Mouse (Mus musculus): ENCODE results near the gene Rnf216. TPM values are rescaled to one million over a fixed set of nuclear protein-coding genes. Genes with fewer than 3 reads are reported as not detected.

The Rnf216 gene
- polyA plus RNA-seq, 1 experiment from 2014 or later = 48.0 TPM

GRCm38 (mm10) chr5:142997526-142997925, 115.3 kb downstream of the Rnf216 start:
- in situ Hi-C loops (cut with MboI; ENCODE audit: low pct_unique_long_range_greater_than_20kb) = no loop called here
- POLR2A ChIA-PET = interaction anchor here (0.8 kb wide), 1 partner anchor 16 kb away, joined by 3 read pairs; no protein-coding TSS in a partner anchor
- CTCF ChIA-PET = interaction anchor here (1.4 to 2.0 kb wide), 2 partner anchors 14 kb away, joined by 4 to 6 read pairs; no protein-coding TSS in a partner anchor
- no peak for TF ChIP-seq CTCF (IDR thresholded peaks at IDR 0.05)
- ATAC-seq = no peak
- no peak for DNase-seq (ENCODE audit: low read depth, low spot score)
- no peaks in the 10 kb centered on the region for H3K27me3 ChIP-seq

DNA sequence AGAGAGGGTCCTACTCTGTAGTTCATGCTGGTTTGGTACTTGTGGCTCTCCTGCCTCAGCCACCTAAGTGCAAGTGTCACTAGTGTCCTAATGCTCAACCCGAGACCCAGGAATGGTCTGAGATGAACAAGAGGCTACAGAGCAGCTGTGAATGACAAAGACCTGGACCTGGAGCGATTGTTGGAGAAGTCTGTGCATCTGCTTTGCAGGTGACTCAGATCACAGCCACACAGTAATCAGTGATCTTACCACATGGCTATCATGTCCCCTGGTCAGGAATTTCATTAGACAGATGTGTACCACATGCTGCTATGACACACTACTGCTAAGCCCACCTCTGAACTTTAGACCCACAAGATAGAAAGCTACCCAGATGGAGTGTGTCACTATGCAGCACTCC, 118.0 kb downstream of the Rnf216 start:
- CTCF ChIA-PET = interaction anchor here (1.3 to 1.4 kb wide), 2 partner anchors 17 to 59 kb away, joined by 3 read pairs; no protein-coding TSS in a partner anchor
- in situ Hi-C loops (cut with MboI; ENCODE audit: low pct_unique_long_range_greater_than_20kb) = no loop called here

GRCm38 (mm10) chr5:142989167-142989566, 123.6 kb downstream of the Rnf216 start:
- in situ Hi-C loops (cut with MboI; ENCODE audit: low pct_unique_long_range_greater_than_20kb) = loop anchor here (10.0 kb wide), 1 partner anchor 1636 kb away; no protein-coding TSS in a partner anchor
- no peak for TF ChIP-seq CTCF (IDR thresholded peaks at IDR 0.05)
- H3K27me3 ChIP-seq = no peaks in the 10 kb centered on the region
- ATAC-seq (no peak), DNase-seq (ENCODE audit: low read depth, low spot score) (no peak)
- ChIA-PET POLR2A (interaction anchor here (0.6 kb wide), 1 partner anchor 171 kb away, joined by 4 read pairs; no protein-coding TSS in a partner anchor), CTCF (no interaction called here)

More for the DNA sequence above, 118.0 kb downstream of the Rnf216 start:
- no peak for ATAC-seq
- POLR2A ChIA-PET = no interaction called here
- H3K27me3 ChIP-seq = no peaks in the 10 kb centered on the region
- DNase-seq (ENCODE audit: low read depth, low spot score) = no peak
- no peak for TF ChIP-seq CTCF (IDR thresholded peaks at IDR 0.05)

DNA sequence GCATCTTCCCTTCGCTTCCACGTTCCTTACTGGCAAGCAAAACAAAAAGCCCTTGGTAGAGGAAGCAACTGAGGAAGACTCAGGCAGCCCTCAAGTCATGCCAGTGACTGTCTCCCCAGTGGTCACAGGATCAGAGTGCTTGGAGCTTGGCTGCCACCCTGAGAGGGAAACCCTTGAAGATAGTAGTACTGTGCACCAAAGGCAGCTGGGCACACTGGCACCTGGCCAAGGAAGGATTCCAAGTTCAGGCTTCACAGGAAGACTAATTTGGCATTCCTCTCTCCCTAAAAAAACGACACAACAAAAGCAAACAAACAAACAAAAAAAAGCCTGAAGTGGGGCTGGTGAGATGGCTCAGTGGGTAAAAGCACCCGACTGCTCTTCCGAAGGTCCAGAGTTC, 124.3 kb downstream of the Rnf216 start:
- H3K27me3 ChIP-seq = no peaks in the 10 kb centered on the region
- POLR2A ChIA-PET = interaction anchor here (1.0 kb wide), 1 partner anchor 12 kb away, joined by 4 read pairs; no protein-coding TSS in a partner anchor
- in situ Hi-C loops (cut with MboI; ENCODE audit: low pct_unique_long_range_greater_than_20kb) = loop anchor here (10.0 kb wide), 1 partner anchor 1636 kb away; no protein-coding TSS in a partner anchor
- no peak for TF ChIP-seq CTCF (IDR thresholded peaks at IDR 0.05)
- no peak for DNase-seq (ENCODE audit: low read depth, low spot score)
- CTCF ChIA-PET = interaction anchor here (0.8 kb wide), 1 partner anchor 78 kb away, joined by 3 read pairs; no protein-coding TSS in a partner anchor
- no peak for ATAC-seq

DNA sequence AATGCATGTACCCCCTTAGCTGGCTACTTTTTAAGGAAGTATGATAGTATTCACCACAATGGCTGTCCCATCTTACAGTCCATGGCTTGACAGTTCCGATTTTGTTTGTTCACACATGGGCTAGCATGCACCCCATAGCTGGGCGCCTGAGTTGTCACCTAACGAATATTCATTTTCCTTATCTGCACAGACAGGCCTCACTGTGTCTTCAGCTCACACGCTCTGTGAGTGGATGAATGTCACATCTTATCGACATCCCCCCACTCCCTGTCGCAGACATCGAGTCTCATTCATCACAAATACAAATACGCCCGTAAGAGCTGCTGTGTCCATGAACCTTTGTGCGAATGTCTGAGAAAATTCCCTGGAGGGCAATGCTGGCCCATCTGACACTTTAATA, 128.5 kb downstream of the Rnf216 start:
- in situ Hi-C loops (cut with MboI; ENCODE audit: low pct_unique_long_range_greater_than_20kb) = loop anchor here (10.0 kb wide), 1 partner anchor 1641 kb away; no protein-coding TSS in a partner anchor
- TF ChIP-seq CTCF (IDR thresholded peaks at IDR 0.05) = no peak
- H3K27me3 ChIP-seq = no peaks in the 10 kb centered on the region
- CTCF ChIA-PET = no interaction called here
- ATAC-seq (no peak), DNase-seq (ENCODE audit: low read depth, low spot score) (no peak)
- POLR2A ChIA-PET = no interaction called here

DNA sequence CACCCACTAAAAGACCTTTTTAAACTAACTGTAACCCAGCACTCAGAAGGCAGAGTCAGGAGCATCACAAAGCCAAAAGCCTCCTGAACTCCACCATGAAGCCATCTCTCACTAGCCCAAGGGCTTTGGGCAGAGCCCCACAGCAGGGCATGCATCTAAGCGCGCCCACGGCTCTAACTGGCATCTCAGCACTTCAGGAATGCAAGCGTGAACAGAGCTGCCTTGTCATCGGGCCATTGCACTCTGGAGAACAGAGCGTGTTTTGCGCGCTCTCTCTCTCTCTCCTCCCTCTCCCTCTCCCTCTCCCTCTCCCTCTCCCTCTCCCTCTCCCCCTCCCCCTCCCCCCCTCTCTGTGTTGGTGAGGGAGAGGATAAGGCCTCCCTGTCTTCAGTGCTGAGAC, 129.6 kb downstream of the Rnf216 start:
- no peak for ATAC-seq
- ChIA-PET POLR2A (no interaction called here), CTCF (no interaction called here)
- no peaks in the 10 kb centered on the region for H3K27me3 ChIP-seq
- no peak for DNase-seq (ENCODE audit: low read depth, low spot score)
- in situ Hi-C loops (cut with MboI; ENCODE audit: low pct_unique_long_range_greater_than_20kb) = loop anchor here (10.0 kb wide), 1 partner anchor 1642 kb away; no protein-coding TSS in a partner anchor
- TF ChIP-seq CTCF (IDR thresholded peaks at IDR 0.05) = no peak

DNA sequence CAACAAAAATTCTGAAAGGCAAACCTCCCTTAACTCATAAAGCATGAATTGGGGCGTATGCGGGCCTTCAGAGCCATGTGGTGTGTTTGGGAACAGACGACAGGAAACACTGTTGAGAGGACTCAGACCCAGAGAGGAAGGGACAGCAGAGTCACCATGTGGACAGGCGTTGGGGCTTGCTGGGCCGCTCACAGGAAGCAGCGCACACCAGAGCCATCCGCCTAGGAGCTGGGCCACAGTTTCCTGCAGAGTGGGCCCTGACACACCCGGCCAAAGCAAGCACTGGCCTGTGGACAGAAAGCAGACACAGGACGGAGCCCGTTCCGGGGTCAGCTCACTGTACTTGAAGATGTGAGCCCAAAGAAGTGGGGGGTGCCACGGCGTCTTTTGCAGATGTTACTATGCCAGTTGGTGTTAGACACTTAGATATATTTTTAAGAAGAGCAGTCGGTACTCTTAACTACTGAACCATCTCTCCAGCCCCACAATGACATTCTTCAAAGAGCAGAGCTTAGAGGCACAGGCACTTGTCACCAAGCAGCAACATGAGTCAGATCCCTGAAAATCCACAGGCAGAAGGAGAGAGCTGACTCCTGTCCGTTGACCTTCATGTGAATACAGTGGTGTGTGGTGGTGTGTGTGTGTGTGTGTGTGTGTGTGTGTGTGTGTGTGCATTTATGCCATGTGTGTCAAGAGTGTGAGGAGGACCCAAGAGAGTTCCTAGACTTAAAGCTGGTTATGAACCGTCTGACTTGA, 130.6 kb downstream of the Rnf216 start:
- CTCF ChIA-PET = no interaction called here
- in situ Hi-C loops (cut with MboI; ENCODE audit: low pct_unique_long_range_greater_than_20kb) = loop anchor here (10.0 kb wide), 1 partner anchor 1643 kb away; no protein-coding TSS in a partner anchor
- DNase-seq (ENCODE audit: low read depth, low spot score) = no peak

DNA sequence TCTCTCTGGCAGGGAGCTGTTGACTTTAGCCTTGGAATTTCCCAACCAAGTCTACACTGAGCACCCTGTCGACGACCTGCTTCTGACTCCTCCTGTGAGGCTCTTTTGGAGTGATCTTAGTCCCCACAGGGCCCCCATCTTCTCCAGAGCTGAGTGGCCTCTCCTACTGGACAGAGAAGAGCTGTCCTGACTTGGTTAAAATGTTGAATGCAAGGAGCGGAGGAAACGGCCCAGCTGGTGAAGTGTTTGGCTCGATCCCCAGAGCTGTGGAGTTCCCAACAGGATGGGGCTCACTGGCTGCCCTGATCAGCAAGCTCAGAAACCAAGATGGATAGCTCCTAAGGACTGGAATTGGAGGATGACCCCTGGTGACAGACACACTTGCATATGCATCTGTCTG, 136.3 kb downstream of the Rnf216 start:
- ChIA-PET POLR2A (no interaction called here), CTCF (interaction anchor here (1.2 kb wide), 2 partner anchors 9 to 17 kb away, joined by 3 to 5 read pairs; no protein-coding TSS in a partner anchor)
- H3K27me3 ChIP-seq = no peaks in the 10 kb centered on the region
- in situ Hi-C loops (cut with MboI; ENCODE audit: low pct_unique_long_range_greater_than_20kb) = no loop called here
- no peak for ATAC-seq
- no peak for DNase-seq (ENCODE audit: low read depth, low spot score)
- TF ChIP-seq CTCF (IDR thresholded peaks at IDR 0.05) = no peak

More for the DNA sequence above, 130.6 kb downstream of the Rnf216 start:
- H3K27me3 ChIP-seq = no peaks in the 10 kb centered on the region
- ATAC-seq = no peak
- POLR2A ChIA-PET = no interaction called here
- no peak for TF ChIP-seq CTCF (IDR thresholded peaks at IDR 0.05)

- in situ Hi-C loops (cut with MboI; ENCODE audit: low pct_unique_long_range_greater_than_20kb) = no loop called here
- no peak for DNase-seq (ENCODE audit: low read depth, low spot score)
- no peak for TF ChIP-seq CTCF (IDR thresholded peaks at IDR 0.05)
- CTCF ChIA-PET = no interaction called here
- POLR2A ChIA-PET = no interaction called here
- H3K27me3 ChIP-seq = no peaks in the 10 kb centered on the region
- ATAC-seq = no peak
Measured at GRCm38 (mm10) chr5:142974598-142975121, 138.1 kb downstream of the Rnf216 start.

GRCm38 (mm10) chr5:142973971-142974370, 138.8 kb downstream of the Rnf216 start:
- no peak for TF ChIP-seq CTCF (IDR thresholded peaks at IDR 0.05)
- ATAC-seq = no peak
- CTCF ChIA-PET = no interaction called here
- POLR2A ChIA-PET = no interaction called here
- in situ Hi-C loops (cut with MboI; ENCODE audit: low pct_unique_long_range_greater_than_20kb) = no loop called here
- no peak for DNase-seq (ENCODE audit: low read depth, low spot score)
- H3K27me3 ChIP-seq = no peaks in the 10 kb centered on the region

DNA sequence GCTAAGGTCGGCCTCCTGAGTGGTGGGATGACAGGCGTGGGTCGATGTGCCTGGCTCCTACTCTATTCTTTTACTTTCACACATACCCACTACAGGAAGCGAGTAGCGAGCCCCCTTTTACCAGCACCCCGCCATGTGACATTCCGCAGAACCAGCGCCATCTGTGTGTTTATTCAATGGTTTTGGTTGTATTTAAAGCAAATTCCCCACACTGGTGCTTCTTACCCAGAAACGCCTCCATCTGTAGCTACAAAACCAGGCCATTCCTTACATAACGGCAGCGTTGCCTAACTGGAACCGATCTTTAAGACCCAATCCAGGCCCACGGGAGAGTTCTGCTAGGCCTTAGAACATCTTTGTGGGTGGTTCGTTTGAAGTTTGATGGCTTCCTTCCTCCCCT, 144.4 kb downstream of the Rnf216 start:
- no peak for ATAC-seq
- ChIA-PET CTCF (no interaction called here), POLR2A (no interaction called here)
- H3K27me3 ChIP-seq = no peaks in the 10 kb centered on the region
- no peak for TF ChIP-seq CTCF (IDR thresholded peaks at IDR 0.05)
- in situ Hi-C loops (cut with MboI; ENCODE audit: low pct_unique_long_range_greater_than_20kb) = no loop called here
- DNase-seq (ENCODE audit: low read depth, low spot score) = no peak
